Mouse (Mus musculus): ENCODE measurements around the gene Gadd45gip1.

Gadd45gip1 gene

DNA sequence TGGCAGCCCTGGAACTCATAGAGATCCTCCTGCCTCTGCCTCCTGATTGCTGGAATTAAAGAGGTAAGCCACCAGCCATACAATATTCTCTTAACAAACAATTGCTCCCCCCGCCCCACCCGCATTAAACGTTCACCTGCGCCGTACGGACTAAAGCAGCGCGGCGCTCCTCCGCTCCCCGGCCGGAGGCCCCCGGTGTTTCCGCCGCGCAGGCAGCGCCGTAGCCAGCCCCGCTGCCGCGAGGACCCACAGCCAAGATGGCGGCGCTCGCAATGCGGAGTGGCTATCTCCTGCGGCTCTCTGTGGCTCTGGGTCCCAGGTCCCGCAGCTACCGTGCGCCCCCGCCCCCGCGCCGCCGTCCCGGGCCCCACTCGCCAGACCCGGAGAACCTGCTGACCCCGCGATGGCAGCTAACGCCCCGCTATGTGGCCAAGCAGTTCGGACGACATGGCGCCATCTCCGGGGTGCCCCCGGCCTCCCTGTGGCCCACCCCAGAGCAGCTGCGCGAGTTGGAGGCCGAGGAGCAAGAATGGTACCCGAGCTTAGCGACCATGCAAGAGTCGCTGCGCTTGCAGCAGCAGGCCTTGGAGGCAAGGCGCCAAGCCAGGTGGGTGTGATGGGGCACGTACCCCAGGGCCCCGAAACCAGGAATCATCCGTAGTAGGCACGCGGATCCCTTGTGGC, 854 bp downstream of the Gadd45gip1 start:
- peak; percentile 88 for DNase-seq (ENCODE audit: low spot score)

DNA sequence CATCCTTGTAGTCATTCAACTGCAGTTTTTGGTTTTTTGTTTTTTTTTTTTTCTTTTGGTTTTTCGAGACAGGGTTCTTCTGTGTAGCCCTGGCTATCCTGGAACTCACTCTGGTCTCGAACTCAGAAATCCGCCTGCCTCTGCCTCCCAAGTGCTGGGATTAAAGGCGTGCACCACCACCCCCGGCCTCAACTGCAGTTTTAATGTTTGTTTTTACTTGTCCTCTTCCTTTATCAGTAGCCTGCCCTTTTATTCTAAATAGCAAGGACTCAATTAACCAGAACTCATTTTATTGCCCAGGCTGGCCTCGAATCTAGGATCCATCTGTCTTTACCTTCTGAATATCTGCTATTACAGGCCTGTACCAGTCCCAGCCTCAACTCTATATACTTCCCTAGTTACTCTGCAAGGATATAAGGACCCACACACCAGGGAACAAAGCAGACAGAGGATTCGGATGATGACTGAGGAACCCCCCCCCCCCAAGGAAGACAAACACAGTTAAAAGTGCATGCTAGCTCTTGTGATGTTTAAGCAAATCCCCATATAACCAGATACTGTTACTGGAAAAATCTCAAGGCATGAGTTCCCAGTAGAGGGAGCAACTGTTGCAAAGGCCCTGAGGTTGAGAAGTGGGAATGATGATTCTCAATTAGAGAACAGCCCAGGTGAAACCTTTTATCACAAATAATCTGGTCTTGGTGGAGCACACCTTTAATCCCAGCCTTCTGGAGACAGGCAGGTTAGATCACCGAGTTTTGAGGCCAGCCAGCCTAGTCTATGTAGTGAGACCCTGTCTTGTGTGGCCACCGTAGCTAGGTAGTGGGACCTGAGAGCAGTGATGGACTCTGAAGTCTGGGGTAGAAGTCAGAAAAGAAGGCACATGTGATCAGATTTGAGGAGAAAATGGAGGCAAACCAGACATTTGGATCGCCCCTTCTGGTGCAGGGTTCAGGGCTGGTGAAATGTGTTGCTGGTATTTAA, 1.7 kb downstream of the Gadd45gip1 start:
- no peak for DNase-seq (ENCODE audit: low spot score)

GRCm38 (mm10) chr8:84834002-84834865, 2.9 kb downstream of the Gadd45gip1 start:
- DNase-seq (ENCODE audit: low spot score) = no peak

GRCm38 (mm10) chr8:84834866-84835855, 3.8 kb downstream of the Gadd45gip1 start:
- DNase-seq (ENCODE audit: low spot score) = no peak

- peak; percentile 83 for DNase-seq (ENCODE audit: low spot score)
Observed at GRCm38 (mm10) chr8:84837149-84837911, 6.0 kb downstream of the Gadd45gip1 start.

GRCm38 (mm10) chr8:84837912-84838470, 6.7 kb downstream of the Gadd45gip1 start:
- no peak for DNase-seq (ENCODE audit: low spot score)

DNA sequence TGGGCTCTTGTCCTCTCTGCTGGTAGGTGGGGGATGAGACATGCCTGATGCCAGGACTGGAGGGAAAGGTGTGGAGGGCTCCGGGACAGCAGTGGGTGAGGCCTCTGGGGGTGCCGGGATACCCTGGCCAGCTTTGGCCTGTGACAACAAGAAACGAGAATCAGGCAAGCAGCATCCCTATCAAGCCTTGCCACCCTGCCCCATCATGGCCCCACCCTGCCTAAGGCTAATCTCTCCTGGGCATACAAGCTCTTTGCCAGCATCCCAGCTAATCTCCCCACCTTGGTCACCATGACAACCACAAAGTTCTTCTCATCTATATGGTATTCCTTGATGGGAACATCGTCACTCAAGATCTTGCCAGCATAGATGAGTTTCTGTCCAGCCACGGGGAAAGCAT, 7.2 kb downstream of the Gadd45gip1 start:
- no peak for DNase-seq (ENCODE audit: low spot score)

- no peak for DNase-seq (ENCODE audit: low spot score)
Observed at GRCm38 (mm10) chr8:84839411-84839810, 8.1 kb downstream of the Gadd45gip1 start.

DNA sequence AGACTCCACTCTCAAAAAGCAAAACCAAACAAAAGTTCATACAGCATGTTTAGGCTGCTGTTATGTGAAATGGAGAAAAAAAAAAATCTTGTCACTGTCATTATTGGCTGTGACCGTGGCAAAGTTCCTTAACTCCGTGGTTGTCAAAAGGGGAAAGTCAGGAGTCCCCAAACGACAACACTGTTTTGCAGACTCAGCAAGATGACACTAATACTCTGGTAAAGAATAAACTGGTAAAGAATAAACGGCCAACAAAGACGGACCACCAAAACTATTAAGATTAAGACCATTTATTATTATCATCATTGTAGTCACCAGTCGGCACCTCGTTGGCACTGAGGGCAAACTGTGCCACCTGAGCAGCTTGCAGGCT, 8.5 kb downstream of the Gadd45gip1 start:
- DNase-seq (ENCODE audit: low spot score) = no peak

- DNase-seq (ENCODE audit: low spot score) = peak; percentile 89
Observed at GRCm38 (mm10) chr8:84840248-84840999, 9.1 kb downstream of the Gadd45gip1 start, which contains the start of gene Rad23a. Gene Rad23a, minus strand, starts transcription at chr8:84840665.

DNA sequence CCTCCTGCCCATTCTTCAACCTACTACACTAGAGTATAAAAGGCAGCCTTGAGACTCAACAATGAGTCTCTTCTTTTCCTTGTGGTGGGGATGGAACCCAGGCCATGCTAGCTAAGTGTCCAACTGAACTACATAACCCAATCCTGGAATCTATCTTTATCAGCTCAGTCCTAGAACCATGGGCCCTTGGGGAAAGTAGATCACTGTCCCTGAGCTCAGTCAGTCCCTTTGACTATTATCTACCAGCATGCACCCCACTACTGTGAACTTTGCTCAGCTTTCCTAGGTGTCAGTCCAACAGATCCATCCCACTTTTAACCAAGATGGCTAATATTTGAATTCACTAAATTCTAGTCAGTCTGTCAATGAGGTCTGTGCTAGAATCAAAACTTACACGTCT, 10.2 kb downstream of the Gadd45gip1 start:
- DNase-seq (ENCODE audit: low spot score) = no peak

DNA sequence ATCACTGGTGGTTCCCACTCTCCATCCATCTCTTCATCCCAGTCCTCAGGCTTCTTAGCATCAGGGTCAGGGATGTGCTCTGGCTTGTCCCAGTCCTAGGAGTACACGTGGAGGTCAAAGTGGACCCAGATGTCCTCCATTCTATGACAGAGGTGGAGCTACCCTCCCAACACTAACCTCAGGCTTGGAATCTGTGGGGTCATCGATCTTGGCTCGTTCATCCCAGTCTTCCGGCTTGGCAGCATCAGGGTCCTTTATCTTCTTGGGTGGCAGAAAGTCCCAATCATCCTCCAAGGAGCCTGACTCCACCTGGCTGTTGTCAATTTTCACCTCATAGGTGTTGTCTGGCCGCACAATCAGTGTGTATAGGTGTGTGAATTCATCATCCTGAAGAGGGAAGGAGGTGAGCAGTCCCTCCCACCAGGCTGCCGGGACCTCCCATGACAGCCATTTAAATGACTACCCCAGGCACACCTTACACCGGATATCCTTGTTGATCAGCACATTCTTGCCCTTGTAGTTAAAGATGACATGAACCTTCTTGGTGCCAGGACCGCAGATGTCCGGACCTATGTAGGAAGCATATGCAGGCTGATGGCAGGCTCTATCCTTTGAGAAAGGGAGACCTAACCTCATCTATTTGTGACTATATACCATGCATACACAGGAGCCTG, 13.2 kb downstream of the Gadd45gip1 start:
- DNase-seq (ENCODE audit: low spot score) = no peak

DNA sequence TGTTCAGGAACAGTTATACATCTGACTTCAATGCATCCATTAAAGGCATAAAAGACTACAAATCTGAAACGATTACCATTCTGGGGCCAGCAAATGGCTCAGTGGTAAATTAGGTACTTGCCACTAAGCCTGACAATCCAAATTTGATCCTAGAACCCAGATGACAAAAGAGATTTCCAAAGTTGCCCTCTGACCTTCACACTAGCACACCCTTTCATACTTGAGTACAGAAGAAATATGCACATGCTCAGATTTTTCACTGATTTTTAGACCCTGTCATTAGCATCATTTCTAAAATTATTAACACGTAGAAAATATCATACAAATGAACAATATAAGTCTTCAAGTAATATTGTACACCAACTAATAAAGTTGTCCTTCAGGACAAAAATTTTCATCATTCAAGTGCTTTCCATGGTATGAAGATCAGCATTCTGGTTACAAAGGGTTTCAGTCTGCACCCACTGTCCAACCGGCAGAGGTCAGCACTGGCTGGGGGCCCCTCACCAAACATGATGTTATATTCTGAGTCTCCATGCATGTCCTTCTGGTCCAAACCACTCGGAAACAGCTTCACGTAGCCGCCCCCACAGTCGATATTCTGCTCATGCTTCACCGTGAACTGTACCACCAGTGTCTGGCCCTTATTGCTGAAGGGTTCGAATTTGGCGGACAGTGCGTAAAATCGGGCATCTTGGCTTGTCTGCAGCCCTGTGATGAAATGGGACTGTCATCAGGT, 14.2 kb downstream of the Gadd45gip1 start:
- DNase-seq (ENCODE audit: low spot score) = no peak

DNA sequence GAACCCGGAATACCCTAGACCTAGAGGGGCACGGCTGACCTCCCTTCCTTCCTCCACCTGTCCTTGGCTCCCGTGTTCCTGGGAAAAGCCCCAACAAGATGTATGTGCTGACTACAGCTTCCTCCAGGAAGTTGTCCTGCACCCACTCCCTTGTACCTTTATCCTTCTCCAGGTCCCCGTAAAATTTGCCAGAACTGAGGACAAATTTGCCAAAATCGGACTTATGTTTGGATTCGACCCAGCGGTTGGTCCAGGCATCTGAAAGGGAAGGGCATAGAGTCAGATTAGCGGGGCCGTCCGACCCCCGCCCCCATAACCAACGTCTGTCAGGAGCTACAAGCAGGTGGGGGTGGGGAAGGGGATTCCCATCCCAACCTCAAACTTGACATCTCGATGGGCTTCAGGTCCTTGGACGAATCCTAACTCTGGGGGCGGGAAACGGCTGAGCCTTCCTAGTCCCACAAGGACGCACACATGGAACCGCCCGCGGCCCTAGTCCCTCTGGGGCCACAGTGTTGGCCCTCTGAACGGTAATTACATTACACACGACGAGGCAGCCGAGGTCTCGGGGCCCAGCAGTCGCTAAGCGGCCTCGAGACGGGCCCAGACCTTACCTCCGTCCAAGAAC, 14.9 kb downstream of the Gadd45gip1 start:
- no peak for DNase-seq (ENCODE audit: low spot score)

GRCm38 (mm10) chr8:84846722-84847572, 15.6 kb downstream of the Gadd45gip1 start, which contains the start of gene Calr:
Gene Calr, minus strand, starts transcription at chr8:84846934.
- peak; percentile 100 for DNase-seq (ENCODE audit: low spot score)
